Mouse (Mus musculus) kidney, postnatal 25 days (tissue): Measurements from ENCODE around the gene Renbp.

ENCODE experiments used
- DNase-seq, 2 experiments: peaks; one replicate each; pipeline ENCODE4 v3.0.0; 2021; ENCODE audit warnings: mixed read lengths in 2 of 2

Renbp gene

DNA sequence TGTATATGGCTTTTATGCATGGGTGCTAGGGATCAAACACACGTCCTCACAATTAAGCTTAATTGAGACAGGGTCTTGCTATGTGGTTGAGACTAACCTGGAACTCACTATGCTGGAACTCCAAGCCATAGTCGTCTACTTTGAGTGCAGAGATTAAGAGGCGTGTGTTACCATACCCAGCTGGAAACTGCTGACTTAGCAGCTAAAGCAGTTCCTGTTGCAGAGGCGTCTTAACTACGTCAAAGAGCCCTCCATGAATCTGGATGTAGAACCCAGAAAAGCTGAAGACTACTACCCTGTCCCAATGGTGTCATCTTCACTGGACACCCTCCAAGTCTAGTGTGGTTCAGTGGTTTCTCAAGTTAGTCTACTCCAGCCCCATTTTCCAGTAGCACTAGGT is 12.0 kb downstream of the Renbp start:
- DNase-seq: no peak

DNA sequence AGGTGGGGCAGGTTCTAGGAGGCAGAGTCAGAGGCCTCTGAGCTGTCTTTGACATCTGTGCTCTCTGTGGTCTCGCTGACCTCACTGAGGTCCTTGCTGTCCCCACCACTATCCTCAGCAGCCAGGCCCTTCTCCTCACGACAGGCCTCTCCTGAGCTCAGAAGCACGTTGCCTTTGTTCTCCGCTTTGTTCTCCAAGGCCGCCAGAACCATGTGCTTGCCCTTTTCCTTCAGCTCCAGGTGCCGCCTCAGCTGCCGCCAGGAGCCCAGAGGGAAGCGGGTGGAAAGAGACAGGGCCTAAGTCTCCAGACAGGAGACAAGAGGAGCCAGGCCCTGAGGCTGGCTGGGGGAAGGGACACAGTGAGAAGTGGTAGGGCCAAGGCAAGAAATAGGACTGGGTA is 13.7 kb downstream of the Renbp start:
- no peak for DNase-seq

DNA sequence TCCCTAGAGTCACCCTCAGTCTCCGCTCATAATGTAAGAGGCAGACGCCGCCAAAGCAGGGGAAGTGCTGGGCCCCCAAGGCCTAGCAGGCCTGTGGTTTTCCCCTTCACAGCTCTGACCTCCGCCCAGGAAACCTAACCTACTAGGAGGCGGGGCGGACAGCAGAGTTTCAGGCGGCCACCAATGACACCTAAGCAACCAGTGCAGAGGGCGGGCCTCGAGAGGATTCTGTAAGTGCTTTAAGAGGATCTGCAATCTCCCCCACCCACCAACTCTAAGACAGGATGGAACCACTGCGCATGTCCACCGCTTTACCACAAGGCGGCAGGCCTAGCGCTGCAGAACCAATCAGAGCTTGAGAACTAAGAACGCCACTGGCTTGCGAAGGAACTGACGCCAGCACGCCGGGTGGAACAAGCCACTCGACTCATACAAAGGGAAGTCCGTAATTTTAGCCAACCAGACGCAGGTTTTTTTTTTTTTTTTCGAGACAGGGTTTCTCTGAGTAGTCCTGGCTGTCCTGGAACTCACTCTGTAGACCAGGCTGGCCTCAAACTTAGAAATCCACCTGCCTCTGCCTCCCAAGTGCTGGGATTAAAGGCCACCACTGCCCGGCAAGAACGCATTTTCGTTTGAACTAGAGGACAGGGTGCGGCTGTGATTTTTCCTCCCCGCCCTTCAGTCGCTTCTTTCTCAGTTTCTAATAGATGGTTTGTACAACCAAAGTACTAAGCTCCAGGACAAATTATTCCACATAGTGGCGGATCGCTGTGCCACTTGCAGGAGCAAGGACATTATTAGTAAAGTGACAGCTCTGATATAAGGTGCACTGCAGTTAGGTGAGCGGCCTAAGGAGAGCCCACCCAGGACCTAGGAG is 15.6 kb downstream of the Renbp start:
- DNase-seq: peak; percentile 95 to 97

DNA sequence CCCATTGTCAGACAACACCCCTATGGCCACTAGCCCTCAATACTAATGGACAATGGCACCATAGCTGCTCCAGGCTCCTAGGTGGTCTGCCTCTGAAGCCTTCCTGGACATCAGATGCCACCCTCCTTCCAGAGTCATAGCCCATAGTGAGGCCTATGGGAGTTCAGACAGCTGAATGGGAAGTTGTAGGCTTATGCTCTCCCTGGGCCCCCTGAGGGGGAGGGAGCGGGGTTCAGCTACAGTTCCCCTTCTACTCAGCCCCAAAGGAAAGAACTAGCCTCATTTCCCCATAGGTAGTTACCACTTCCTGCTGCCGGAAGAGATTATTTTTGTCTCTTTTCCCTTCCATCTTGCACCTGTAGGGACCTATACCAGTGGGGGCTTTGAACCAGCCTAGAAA is 19.1 kb downstream of the Renbp start:
- no peak for DNase-seq

DNA sequence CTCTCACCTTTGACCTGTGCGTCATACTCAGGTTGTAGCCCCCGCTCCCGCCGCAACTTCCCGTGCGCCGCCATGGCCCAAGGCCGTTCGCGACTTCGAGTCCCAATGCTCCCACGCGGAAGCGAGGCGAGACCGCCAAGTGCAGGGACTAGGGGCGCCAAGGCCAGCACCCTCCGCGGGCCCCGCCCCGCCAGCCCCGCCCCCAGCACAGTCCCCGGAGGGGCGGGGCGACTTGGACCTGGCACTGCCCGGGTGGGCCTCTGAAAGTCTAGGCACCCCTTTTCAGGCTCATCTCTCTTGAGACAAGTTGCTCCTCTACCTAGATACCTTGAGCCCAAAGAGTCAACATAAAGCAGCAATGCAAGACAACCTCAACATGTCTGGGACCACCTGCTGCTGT is 19.5 kb downstream of the Renbp start:
- DNase-seq: peak in 1 of 2 experiments; percentile 48

DNA sequence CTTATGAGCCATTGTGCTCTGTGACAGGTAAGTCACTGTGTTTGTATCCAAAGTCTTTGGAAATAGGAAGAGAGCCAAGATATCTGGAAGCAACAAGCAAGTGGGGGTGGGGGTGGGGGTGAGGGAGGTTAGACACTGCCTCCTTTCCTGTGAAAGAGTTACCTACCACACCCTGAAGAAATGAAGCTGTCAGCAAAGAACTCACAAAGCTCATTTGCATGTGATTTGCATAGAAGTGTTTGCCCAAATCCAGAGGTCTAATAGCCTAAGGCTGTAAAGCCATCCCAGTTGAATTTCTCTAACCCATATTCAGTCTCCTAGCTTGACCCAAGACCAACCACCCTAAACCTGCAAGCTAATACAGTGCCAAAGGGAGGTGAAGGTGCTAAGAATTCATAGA is 20.2 kb downstream of the Renbp start:
- no peak for DNase-seq

DNA sequence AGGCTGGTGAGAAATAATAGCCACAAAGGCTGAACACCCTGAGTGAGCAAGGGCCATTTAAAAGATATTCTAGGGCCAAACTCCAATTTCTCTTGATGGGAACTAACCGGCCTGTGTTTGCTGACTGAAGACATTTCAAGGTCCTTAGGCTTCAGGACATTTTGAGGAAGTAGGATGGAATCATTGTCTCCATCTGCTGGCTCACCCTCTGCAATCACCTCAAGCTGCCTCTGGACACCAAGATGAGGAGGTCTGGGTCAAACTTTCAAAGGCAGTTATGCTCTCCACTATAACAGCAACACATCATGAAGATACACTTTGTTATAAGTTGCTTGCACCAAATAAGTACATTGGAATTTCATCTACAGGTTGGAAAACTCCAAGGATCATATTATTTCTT is 20.6 kb downstream of the Renbp start:
- DNase-seq: no peak

DNA sequence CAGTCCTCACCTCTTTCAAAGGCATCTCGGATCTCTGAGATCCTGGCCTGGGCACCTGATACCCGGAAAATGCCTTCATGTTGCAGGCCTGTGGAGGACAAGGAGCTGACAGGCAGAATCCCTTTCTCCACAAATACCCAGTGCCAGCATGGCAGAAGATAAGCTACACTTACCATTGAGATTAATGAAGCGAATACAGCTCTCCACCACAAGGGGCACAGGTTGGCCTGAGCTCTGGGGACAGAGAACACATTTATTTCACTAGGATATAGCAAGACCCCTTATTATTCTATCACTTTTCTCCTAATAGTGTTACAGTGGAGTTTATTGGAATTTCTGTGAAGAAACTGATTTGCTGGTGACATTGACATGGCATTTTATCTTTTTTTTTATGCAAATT is 32.7 kb downstream of the Renbp start:
- no peak for DNase-seq

DNA sequence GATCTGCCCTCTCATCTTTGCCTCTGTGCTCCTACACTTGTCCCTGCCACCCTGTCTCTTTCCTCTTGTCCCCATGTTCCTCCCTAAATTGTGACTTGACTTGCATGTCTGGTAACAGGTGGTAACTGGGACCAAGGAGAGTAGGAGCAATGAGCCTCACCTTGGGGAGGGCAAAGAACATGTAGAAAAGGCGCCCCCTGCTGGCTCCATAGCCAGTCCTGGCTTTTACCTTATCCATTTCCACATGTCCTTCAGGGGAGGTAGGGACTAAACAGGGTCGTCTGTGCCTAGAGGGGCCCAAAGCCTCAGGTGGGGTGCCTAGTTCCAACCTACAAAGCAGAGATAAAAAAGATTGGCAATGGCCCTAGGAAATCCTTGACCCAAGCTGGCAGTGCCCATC is 34.9 kb downstream of the Renbp start, which contains the start of gene L1cam:
L1cam (minus strand) TSS at position 387 of the 400 bp plus-strand sequence.
- peak; percentile 56 to 78 for DNase-seq

DNA sequence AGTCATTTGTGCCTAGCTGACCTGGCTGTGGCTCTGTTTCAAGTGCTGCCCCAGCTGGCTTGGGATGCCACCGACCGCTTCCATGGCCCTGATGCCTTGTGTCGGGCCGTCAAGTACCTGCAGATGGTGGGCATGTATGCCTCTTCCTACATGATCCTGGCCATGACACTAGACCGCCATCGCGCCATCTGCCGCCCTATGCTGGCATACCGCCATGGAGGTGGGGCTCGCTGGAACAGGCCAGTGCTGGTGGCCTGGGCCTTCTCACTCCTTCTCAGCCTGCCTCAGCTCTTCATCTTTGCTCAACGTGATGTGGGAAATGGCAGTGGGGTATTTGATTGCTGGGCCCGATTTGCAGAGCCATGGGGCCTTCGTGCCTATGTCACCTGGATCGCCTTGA is 37.8 kb downstream of the Renbp start:
- DNase-seq: no peak

DNA sequence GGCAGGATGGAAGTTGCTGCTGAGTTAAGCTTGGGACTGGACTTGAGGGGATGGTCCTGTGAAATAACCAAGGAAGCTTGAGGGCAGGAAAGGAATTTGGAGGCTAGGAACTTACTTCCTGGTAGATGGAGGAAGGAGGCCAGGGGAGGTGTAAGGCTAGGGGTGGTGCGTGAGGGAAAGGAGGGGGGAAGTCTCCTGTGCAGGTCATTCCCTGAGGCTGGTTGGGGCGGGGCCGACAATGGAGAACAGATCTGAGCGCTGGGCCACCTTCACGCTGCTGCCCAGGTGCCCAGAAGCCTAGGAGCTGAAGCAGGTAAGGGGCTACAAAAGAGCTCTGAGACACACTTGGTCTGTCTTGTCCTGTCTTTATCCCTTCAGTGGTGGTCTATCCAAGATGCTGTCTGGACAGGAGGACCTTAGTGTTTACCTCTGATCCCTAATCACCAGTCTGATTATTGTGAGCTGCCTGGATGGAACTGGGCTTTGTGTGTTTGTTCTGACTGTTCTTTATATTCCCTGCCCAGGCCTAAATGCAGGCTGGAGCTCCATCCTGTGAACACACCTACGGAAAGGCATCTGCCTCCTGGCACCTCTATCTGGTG is 39.0 kb downstream of the Renbp start, which contains the start of gene Avpr2:
Avpr2 (plus strand) TSS at position 552 of the 602 bp plus-strand sequence.
- DNase-seq: peak; percentile 49 to 65

DNA sequence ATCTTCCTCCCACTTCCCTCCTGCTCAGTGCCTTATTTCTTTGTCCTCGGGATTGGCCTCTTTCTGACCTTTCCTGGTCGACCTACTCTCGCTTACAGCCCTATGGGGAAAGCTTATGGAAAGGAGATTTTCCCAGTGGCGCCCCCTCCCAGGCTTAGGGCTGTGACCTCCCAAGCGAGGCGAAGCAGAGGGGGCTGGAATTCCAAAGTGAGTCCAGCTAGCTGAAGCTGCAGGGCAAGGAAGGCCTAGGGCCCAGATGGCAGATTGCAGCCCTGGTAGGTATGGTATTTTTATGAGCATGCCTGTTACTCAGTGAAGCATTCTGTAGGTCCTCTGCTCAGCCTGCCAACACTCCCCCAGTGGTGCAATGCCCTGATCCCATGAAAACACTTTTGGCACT is 49.2 kb downstream of the Renbp start:
- DNase-seq: peak; percentile 18 to 61

DNA sequence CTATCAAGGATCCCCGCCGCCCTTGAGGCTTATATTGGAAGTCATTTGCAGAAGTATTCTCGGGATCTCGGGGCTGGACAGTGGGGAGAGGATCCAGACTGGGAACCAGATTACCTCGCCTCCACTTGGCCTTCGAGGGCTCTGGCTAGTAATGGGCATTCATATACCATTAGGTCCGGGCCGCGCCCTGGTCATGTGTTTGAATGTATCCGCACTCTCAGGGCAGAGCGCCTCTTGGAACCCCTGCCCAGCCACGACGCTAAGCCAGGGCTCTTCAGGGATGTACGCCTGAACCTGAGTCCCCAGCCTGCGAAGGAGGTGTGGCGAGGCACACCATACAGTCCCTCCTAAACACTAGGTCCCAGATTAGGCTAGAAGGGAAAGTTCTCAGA is 49.6 kb downstream of the Renbp start:
- DNase-seq: no peak

DNA sequence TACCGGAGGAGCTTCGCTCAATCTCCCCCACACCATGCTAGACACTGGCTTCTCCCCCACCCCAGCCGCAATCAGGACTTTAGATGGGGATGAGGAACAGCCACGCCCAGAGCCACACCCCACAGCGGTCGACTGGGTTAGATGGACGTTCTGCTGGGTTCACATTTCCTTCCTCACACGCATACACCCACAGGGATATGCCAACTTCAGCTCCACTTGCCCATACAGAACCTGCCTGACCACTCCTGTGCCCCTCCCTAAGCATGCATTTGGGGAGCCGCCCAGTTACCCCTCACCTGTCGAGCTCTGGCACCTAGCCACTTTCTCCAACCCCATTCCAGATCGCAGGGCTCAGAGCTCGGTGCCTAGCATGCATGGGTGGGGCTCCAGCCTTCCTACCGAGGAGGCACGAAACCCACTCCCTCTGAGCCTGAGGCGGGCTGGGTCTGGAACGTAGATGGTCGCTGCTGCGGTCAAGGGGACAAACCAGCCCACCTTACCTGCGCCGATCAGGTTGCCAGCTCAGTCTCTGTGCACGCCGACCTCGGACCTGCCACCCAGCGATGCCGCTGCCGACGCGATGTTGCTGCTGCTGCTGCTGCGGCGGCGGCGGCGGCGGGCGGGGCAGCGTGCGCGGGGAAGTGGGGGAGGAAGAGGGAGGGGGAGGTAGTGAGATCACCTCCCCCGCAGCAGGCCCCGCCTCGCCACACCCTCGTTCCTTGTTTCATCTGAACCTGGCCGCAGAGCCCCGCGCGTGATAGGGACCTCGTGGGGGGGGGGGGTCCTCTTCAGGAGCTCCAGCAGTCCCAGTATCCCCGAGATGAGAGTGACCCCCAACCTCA is 50.2 kb downstream of the Renbp start:
- peak; percentile 42 to 69 for DNase-seq

DNA sequence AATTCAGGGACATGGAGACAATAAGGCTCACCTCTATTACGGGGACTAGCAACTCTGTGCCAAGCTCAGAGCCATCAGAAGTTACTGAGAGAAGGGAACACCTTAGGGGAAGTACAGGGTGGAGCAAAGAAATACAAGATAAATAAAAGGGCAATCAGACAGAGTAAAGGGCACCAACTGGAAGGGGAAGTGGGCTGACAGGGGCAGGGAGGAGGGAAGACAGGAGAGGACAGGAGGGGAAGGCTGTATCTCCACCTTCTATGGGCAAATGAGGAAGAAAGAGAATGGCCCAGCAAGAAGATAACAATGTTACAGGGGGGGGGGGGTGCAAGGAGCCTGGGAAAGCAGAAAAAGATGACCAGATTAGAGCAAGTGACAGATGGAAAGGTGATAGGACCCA is 53.6 kb downstream of the Renbp start:
- no peak for DNase-seq

DNA sequence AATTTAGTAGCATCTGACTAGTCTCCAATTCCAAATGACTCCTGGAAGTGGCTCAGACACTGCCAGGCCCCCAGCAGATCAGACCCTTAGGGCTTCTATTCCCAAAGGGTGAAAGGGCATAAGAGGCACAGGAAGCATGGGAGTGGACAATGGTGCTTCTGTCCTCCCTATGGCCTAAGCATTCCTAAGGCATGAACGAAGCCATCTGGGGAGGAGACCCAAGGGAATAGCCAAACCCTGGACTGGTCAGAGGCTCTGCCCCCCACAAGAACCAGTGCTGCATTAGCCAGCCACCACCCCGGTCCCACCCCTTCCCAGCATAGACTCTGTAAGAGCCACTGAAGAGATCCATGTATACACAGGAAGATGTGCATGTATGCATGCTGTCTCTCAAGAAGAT is 54.8 kb downstream of the Renbp start:
- no peak for DNase-seq
